Mouse (Mus musculus) myocyte (in vitro differentiated cells): ENCODE data around the gene Rtn2.

Source experiments
- CEBPB ChIP-seq: IDR thresholded peaks from 2 replicates; pipeline ENCODE4 v1.6.1; 2011; ENCODE audit warnings: mild to moderate bottlenecking, moderate library complexity; ENCODE audit not compliant: poor library complexity, insufficient read depth, severe bottlenecking
- E2F4 ChIP-seq: IDR thresholded peaks from one replicate; pipeline ENCODE4 v1.6.1; 2011; ENCODE audit warnings: mild to moderate bottlenecking, control low read depth, moderate library complexity; ENCODE audit not compliant: insufficient read depth
- MAX ChIP-seq: IDR thresholded peaks from one replicate; pipeline ENCODE4 v1.6.1; 2011; ENCODE audit warnings: low read depth, mild to moderate bottlenecking, control low read depth
- POLR2A ChIP-seq: IDR thresholded peaks from one replicate; pipeline ENCODE4 v1.6.1; 2011; ENCODE audit warnings: low read depth, mild to moderate bottlenecking, control low read depth, moderate library complexity; ENCODE audit not compliant: insufficient read length
- POLR2AphosphoS2 ChIP-seq: IDR thresholded peaks from one replicate; pipeline ENCODE4 v1.6.1; 2011; ENCODE audit warnings: low read depth, control low read depth; ENCODE audit not compliant: insufficient read length
- TCF12 ChIP-seq: IDR thresholded peaks from one replicate; pipeline ENCODE4 v1.6.1; 2011; ENCODE audit warnings: mild to moderate bottlenecking, control low read depth; ENCODE audit not compliant: poor library complexity, insufficient read depth, severe bottlenecking

DNA sequence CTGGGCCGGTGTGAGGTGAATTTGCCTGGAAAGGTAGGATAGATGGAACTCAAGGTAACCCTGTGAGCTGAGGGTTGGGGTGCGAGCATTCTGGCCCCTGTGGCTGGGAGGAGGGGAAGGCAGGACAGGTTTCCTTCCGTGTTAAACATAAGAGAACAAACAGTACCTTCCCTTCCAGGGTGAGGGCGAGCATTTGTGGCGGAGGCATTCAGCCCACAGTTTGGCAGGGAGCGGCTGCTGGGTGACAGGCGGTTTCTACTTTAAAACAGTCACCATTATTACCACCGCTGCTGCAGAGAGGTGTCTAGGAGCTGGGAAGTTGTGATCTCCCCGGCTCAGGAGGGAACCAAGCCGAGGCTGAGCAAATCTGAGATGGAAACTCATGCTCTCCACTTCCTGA, 54.7 kb downstream of the Rtn2 start:
- TF ChIP-seq POLR2A (no peak), MAX (no peak), CEBPB (no peak), TCF12 (no peak), POLR2AphosphoS2 (no peak), E2F4 (no peak)
